Mouse (Mus musculus): Measurements from ENCODE around the gene Usp16. TPM values are rescaled to one million over a fixed set of nuclear protein-coding genes. Genes with fewer than 3 reads are reported as not detected.

Gene Usp16
- polyA plus RNA-seq, 1 experiment from 2014 or later, result 24.9 TPM

DNA sequence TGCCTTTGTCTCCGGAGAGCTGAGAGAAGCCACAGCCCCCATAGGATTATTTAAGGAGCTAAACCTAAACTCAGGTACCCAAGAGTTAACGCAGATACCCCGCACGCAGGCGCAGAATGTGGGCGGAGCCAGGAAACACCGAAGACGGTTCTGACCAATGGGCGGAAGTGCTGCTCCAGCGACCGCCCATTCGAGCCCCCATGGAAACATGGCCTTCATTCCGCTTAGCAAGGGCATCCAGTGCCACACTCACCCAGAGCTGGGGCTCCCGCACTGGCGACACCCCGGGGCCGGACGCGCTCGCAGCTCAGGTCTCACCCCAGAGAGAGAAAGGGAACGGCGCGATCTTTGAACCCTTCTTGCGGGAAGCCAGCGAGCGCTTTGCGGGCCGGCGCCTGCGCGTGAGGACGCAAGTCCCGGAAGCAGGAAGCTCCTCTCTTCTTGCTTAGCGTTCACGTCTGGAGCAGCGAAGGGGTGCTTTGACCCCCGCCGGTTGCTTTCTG lies 14.3 kb upstream of the Usp16 start, which contains the start of gene Rwdd2b:
Rwdd2b (minus strand) TSS at position 390 of the 503 bp plus-strand sequence.
- ATAC-seq (ENCODE audit: low read depth), result peak; percentile 95
- Histone ChIP-seq H3K36me3 (no peaks in the 10 kb centered on the region; the same call in 1 of the 2 replicates), H3K4me3 (replicated peaks) (peak within 1 kb of the TSS; percentile 84), H3K4me1 (replicated peaks) (peaks cover 23% of the 10 kb centered on the region), H3K9me3 (replicated peaks) (no peaks in the 10 kb centered on the region), H3K4me2 (peak within 1 kb of the TSS; percentile 87), H3K27me3 (no peaks in the 10 kb centered on the region), H3K27ac (peak within 1 kb of the TSS; percentile 86), H3K9ac (peak within 1 kb of the TSS; percentile 86)
- WGBS (ENCODE audit: insufficient replicate concordance), result under 1% methylated on average over 38 of the region's 38 CpGs
- DNase-seq, result peak; percentile 92

DNA sequence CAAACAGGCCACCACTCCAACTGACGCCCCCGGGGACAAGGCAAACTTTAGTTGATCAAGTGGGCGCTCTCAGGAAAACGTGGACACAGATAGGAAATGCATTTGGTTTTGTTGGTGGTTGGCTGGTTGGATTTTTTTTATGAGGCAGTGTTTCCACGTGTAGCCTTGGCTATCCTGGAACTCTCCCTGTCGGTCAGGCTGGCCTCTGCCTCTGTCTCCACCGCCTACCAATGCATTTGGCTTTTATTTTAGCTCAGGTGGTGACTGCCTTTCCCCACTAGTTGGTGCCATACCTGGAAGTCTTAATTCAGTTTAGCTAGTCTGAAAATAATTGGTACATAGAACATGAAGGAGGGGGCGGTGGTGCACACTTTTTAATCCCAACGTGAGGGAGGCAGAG lies 13.4 kb upstream of the Usp16 start:
- WGBS (ENCODE audit: insufficient replicate concordance), result 5% methylated on average over 9 of the region's 9 CpGs
- Histone ChIP-seq H3K27me3 (no peaks in the 10 kb centered on the region), H3K36me3 (no peaks in the 10 kb centered on the region; the same call in 1 of the 2 replicates), H3K9ac (peak overlapping the region; percentile 86), H3K4me3 (replicated peaks) (peak overlapping the region; percentile 84), H3K9me3 (replicated peaks) (no peaks in the 10 kb centered on the region), H3K27ac (peak overlapping the region; percentile 86), H3K4me1 (replicated peaks) (peaks cover 23% of the 10 kb centered on the region), H3K4me2 (peak overlapping the region; percentile 87)
- ATAC-seq (ENCODE audit: low read depth), result no peak
- peak; percentile 29 for DNase-seq

DNA sequence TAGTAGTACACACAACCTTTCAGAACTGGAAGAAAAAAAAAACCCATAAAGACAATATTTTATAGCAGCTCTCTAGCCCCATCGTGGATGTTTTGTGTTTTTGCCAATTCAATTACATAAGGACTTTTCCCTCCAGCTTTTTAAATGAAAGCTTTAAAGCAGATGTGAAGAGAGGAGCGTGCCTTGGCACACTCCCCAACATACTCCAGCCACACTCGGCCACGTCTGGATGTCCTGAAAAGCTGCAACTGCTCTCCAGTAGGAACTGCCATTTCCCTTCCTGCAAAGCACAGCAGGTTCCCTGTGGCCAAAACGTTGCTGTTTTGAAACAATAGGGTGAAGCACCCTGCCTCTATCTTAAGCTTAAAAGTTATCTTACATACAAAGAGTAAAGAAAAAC lies 12.2 kb upstream of the Usp16 start:
- no peaks in the 10 kb centered on the region; the same call in 1 of the 2 replicates for H3K27me3 ChIP-seq
- no peak overlapping the region for H3K4me2 ChIP-seq
- H3K27ac ChIP-seq, result no peak overlapping the region
- H3K4me3 ChIP-seq (replicated peaks), result no peak overlapping the region
- ATAC-seq (ENCODE audit: low read depth) (no peak), DNase-seq (no peak)
- no peak overlapping the region for H3K9ac ChIP-seq
- no peaks in the 10 kb centered on the region for H3K9me3 ChIP-seq (replicated peaks)
- WGBS (ENCODE audit: insufficient replicate concordance), result 53% methylated on average over 5 of the region's 5 CpGs
- no peaks in the 10 kb centered on the region for H3K36me3 ChIP-seq
- peaks cover 23% of the 10 kb centered on the region for H3K4me1 ChIP-seq (replicated peaks)

DNA sequence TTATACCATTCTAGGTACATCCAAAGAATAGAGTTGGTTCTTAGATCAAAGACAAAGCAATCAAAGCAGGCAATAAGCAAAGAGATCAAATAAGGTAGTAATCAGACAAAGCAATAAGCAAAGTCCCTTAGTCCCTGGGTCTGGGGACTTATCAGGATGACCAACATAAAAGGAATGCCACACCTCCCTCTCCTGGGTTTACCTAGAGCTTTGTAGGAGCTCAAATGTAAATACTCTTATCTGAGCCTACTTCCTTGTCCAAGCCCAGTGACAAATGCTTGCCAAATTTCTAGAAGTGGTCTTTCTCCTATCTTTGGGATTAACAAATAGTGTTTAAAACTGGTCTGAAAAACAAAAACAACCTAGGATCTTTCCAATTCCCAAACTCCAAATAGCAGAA lies 11.3 kb upstream of the Usp16 start:
- DNase-seq (no peak), ATAC-seq (ENCODE audit: low read depth) (no peak)
- Histone ChIP-seq H3K27ac (no peak overlapping the region), H3K4me1 (replicated peaks) (peaks cover 23% of the 10 kb centered on the region), H3K27me3 (no peaks in the 10 kb centered on the region; the same call in 1 of the 2 replicates), H3K9me3 (replicated peaks) (no peaks in the 10 kb centered on the region), H3K4me3 (replicated peaks) (no peak overlapping the region), H3K9ac (no peak overlapping the region), H3K4me2 (no peak overlapping the region), H3K36me3 (no peaks in the 10 kb centered on the region)

DNA sequence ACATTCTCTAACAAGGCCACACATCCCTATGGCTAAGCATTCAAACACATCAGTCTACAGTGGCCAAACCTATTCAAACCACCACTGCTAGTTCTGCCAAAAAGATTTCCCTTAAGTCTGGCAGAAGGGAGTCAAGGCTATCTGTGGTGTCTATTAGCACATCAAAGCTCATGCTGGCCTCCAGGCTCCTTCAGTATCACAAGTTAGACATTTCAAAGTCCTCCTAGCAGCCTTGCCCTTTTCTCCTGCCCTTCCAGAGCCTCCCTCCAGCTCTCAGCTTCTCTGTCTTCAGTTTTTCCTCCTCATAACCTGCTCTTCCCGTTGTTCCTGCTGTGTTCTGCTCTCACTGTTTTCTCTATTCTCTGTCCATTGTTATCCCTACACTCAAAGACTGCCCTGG lies 10.4 kb upstream of the Usp16 start:
- no peaks in the 10 kb centered on the region for H3K9me3 ChIP-seq (replicated peaks)
- H3K4me2 ChIP-seq, result no peak overlapping the region
- no peak overlapping the region for H3K27ac ChIP-seq
- 27% methylated on average over 1 of the region's 1 CpGs for WGBS (ENCODE audit: insufficient replicate concordance)
- DNase-seq (no peak), ATAC-seq (ENCODE audit: low read depth) (no peak)
- no peak overlapping the region for H3K9ac ChIP-seq
- H3K36me3 ChIP-seq, result no peaks in the 10 kb centered on the region
- no peak overlapping the region for H3K4me3 ChIP-seq (replicated peaks)
- no peaks in the 10 kb centered on the region; the same call in 1 of the 2 replicates for H3K27me3 ChIP-seq
- H3K4me1 ChIP-seq (replicated peaks), result peaks cover 23% of the 10 kb centered on the region

DNA sequence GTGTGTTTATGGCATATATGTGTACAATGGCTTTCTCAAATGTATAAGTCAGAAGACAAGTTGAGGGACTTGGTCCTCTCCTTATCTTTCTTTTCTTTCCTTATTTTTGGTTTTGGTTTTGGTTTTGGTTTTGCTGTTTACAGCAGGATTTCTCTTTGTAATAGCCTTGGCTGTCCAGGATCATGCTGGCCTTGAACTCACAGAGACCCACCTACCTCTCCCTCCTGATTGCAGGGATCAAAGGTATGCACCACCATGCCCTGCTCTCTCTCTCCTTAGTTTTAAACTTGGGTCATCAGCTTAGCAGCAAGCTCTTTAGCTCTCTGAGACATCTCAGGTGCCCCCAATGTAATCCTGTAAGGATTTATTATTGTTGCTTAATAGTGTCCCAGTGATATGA lies 9.4 kb upstream of the Usp16 start:
- no peak overlapping the region for H3K4me2 ChIP-seq
- no peak overlapping the region for H3K9ac ChIP-seq
- no peak overlapping the region for H3K27ac ChIP-seq
- no peak overlapping the region for H3K4me3 ChIP-seq (replicated peaks)
- H3K9me3 ChIP-seq (replicated peaks), result no peaks in the 10 kb centered on the region
- no peaks in the 10 kb centered on the region for H3K36me3 ChIP-seq
- ATAC-seq (ENCODE audit: low read depth) (no peak), DNase-seq (no peak)
- peaks cover 16% of the 10 kb centered on the region for H3K4me1 ChIP-seq (replicated peaks)
- no peaks in the 10 kb centered on the region; the same call in 1 of the 2 replicates for H3K27me3 ChIP-seq

DNA sequence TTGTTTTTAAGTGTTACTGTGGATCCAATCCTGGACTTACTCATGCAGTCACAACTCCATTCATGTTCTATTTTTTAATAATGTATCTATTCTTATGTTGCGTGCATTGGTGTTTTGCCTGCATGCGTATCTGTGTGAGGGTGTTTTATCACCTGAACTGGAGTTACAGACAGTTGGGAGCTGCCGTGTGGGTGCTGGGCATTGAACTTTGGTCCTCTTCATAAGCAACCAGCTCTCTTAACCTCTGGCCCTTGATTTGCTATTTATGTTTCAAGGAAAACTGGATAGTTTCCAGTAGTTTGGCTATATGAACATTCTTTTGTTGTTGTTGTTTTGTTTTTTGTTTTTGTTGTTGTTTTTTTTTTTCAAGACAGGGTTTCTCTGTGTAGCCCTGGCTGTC lies 9.0 kb upstream of the Usp16 start:
- DNase-seq, result no peak
- no peaks in the 10 kb centered on the region for H3K36me3 ChIP-seq
- H3K4me1 ChIP-seq (replicated peaks), result peaks cover 16% of the 10 kb centered on the region
- no peak overlapping the region for H3K27ac ChIP-seq
- H3K4me3 ChIP-seq (replicated peaks), result no peak overlapping the region
- H3K9ac ChIP-seq, result no peak overlapping the region
- WGBS (ENCODE audit: insufficient replicate concordance), result 72% methylated on average over 3 of the region's 3 CpGs
- no peak for ATAC-seq (ENCODE audit: low read depth)
- H3K27me3 ChIP-seq, result no peaks in the 10 kb centered on the region; the same call in 1 of the 2 replicates
- H3K9me3 ChIP-seq (replicated peaks), result no peaks in the 10 kb centered on the region
- H3K4me2 ChIP-seq, result no peak overlapping the region

DNA sequence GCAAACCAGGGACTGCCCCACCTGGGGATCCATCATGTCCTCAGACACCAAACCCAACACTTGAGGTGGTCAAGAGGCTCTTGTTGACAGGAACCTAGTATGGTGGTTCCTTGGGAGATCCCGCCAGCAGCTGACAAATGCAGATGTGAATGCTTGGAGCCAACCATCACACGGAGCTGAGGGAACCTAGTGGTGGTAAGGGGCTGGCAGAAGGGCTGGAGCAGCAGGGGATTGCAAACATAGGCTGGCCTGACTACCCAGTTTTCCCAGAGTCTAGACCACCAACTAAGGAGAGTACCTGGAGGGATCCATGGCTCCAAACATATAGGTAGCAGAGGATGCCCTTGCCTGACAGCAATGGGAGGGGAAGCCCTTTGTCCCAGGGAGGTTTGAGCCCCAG lies 1.3 kb upstream of the Usp16 start:
- no peak overlapping the region for H3K4me3 ChIP-seq (replicated peaks)
- H3K27me3 ChIP-seq, result no peaks in the 10 kb centered on the region
- ATAC-seq (ENCODE audit: low read depth) (no peak), DNase-seq (no peak)
- no peaks in the 10 kb centered on the region for H3K36me3 ChIP-seq
- H3K4me1 ChIP-seq (replicated peaks), result peaks cover 30% of the 10 kb centered on the region
- 74% methylated on average over 2 of the region's 2 CpGs for WGBS (ENCODE audit: insufficient replicate concordance)
- H3K9ac ChIP-seq, result no peak overlapping the region
- H3K27ac ChIP-seq, result no peak overlapping the region
- H3K4me2 ChIP-seq, result no peak overlapping the region
- no peaks in the 10 kb centered on the region for H3K9me3 ChIP-seq (replicated peaks)

DNA sequence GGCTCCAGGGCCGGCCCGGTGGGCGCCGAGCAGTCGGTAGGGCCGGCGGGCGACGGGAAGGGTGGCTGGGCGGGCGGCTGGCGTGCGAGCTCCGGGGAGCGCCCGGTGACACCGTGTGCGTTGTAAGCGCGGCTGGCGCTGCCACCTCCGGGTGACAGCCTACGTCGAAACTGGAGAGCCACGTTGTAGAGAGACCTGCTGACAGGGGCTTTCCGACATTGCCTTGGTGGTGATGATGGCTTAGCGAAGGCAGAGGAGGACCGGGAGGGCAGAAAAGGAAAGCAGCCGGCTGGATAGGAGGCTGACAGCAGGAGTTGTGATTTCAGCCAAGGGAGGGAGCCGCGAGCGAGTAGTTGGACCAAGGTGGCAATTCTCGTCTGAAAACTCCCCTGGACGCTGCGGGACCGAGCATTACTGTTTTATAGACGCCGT lies 693 bp downstream of the Usp16 start:
- H3K4me3 ChIP-seq (replicated peaks), result peak overlapping the region; percentile 90
- peaks cover 13% of the 10 kb centered on the region for H3K36me3 ChIP-seq
- H3K27ac ChIP-seq, result peak overlapping the region; percentile 81
- DNase-seq (no peak), ATAC-seq (ENCODE audit: low read depth) (peak; percentile 82)
- no peaks in the 10 kb centered on the region for H3K9me3 ChIP-seq (replicated peaks)
- WGBS (ENCODE audit: insufficient replicate concordance), result under 1% methylated on average over 38 of the region's 38 CpGs
- H3K4me1 ChIP-seq (replicated peaks), result peaks cover 30% of the 10 kb centered on the region
- H3K9ac ChIP-seq, result peak overlapping the region; percentile 86
- H3K27me3 ChIP-seq, result no peaks in the 10 kb centered on the region
- peak overlapping the region; percentile 86 for H3K4me2 ChIP-seq

DNA sequence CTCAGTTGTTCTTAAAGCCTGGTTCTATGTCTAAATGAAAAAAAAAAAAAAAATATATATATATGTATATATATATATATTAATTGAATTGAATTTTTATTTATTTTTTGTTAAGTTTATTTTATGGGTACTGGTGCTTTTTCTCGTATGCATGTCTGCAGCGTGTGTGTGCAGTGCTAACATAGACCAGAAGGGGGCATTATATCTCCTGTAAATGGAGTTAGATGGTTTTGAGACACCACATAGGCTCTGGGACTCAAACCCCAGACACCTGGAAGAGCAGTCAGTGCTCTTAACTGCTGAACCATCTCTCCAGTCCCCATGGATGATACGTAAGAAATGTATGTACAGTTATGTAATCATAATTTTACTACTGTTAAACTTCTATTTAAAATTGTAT lies 4.2 kb downstream of the Usp16 start:
- ATAC-seq (ENCODE audit: low read depth) (no peak), DNase-seq (no peak)
- Histone ChIP-seq H3K4me2 (no peak overlapping the region), H3K4me1 (replicated peaks) (peaks cover 30% of the 10 kb centered on the region), H3K27me3 (no peaks in the 10 kb centered on the region), H3K9me3 (replicated peaks) (no peaks in the 10 kb centered on the region), H3K27ac (no peak overlapping the region), H3K36me3 (peaks cover 38% of the 10 kb centered on the region), H3K9ac (no peak overlapping the region), H3K4me3 (replicated peaks) (no peak overlapping the region)
- 90% methylated on average over 3 of the region's 3 CpGs for WGBS (ENCODE audit: insufficient replicate concordance)

DNA sequence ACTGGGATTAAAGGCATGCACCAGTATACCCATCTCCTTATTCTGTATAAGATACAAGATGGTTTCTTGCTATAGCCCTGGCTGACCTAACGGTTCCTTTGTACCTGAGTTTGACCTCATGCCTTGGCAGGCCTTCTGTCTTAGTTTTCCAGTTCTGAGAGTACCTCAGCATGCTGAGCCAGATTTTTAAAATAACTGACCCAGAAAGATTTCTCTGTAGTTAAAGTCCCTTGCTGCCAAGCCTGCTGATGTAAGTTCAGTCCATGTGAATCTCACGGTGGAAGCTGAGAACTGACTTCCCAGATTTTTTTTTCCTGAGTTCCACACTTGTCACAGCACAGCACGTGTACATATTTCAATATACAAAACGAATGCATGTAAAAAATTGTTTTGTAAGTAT lies 16.1 kb downstream of the Usp16 start:
- WGBS (ENCODE audit: insufficient replicate concordance), result 81% methylated on average over 4 of the region's 4 CpGs
- Histone ChIP-seq H3K9ac (no peak overlapping the region), H3K27me3 (no peaks in the 10 kb centered on the region), H3K27ac (no peak overlapping the region), H3K4me1 (replicated peaks) (no peaks in the 10 kb centered on the region), H3K9me3 (replicated peaks) (no peaks in the 10 kb centered on the region), H3K4me3 (replicated peaks) (no peak overlapping the region), H3K4me2 (no peak overlapping the region), H3K36me3 (peaks cover 76% of the 10 kb centered on the region)
- no peak for DNase-seq
- no peak for ATAC-seq (ENCODE audit: low read depth)

DNA sequence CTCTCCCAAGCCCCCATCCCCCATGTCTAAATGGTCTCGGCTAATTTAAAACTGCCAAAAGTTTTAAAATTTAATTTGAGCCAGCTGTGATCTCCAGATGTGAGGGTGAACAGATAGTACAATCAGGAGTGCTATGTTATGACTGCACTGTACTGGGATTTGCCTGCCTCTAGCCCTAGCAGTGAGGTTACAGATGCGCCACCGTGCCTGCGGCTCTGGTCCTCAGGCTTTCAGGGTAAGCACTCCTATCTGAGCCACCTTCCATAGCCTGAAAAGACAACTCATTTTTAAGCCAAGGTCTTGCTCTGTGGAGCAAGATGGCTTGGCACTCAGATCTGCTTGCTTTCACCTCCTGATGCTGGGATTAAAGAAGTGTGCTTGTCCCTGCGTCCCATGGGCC lies 29.9 kb downstream of the Usp16 start:
- H3K4me3 ChIP-seq (replicated peaks), result no peak overlapping the region
- peaks cover 89% of the 10 kb centered on the region for H3K36me3 ChIP-seq
- WGBS (ENCODE audit: insufficient replicate concordance), result 86% methylated on average over 5 of the region's 5 CpGs
- H3K9me3 ChIP-seq (replicated peaks), result no peaks in the 10 kb centered on the region
- H3K27me3 ChIP-seq, result no peaks in the 10 kb centered on the region
- H3K4me2 ChIP-seq, result no peak overlapping the region
- H3K9ac ChIP-seq, result no peak overlapping the region
- DNase-seq, result no peak
- no peak overlapping the region for H3K27ac ChIP-seq
- no peaks in the 10 kb centered on the region for H3K4me1 ChIP-seq (replicated peaks)
- ATAC-seq (ENCODE audit: low read depth), result no peak
